Mouse (Mus musculus): ENCODE results near the gene Lbx2. TPM values are rescaled to one million over a fixed set of nuclear protein-coding genes. Genes with fewer than 3 reads are reported as not detected.
A peak's percentile ranks its signal among the peaks of the same experiment; 100 is the strongest.

The Lbx2 gene
- polyA plus RNA-seq, 1 experiment from 2014 or later, result 0.84 TPM

GRCm38 (mm10) chr6:83134951-83135513 lies 48.9 kb downstream of the Lbx2 start, which contains the start of gene Rtkn:
Gene Rtkn (plus strand): TSS chr6:83135463.
- Histone ChIP-seq H3K9ac (peak within 1 kb of the TSS; percentile 93), H3K9me3 (ENCODE audit: low read depth, low read length) (no peaks in the 10 kb centered on the region), H3K4me3 (ENCODE audit: low read depth, low read length) (peak within 1 kb of the TSS; percentile 61), H3K4me2 (peak within 1 kb of the TSS; percentile 91), H3K36me3 (ENCODE audit: insufficient read depth) (peaks cover 3% of the 10 kb centered on the region; the same call in 1 of the 2 replicates), H3K27ac (ENCODE audit: low read depth) (peak within 1 kb of the TSS; percentile 100), H3K27me3 (ENCODE audit: insufficient read depth, low read length) (no peaks in the 10 kb centered on the region), H3K4me1 (ENCODE audit: insufficient read depth) (peaks cover 23% of the 10 kb centered on the region)
- 58% methylated on average over 7 of the region's 7 CpGs for WGBS
- TF ChIP-seq CTCF (IDR thresholded peaks at IDR 0.05; ENCODE audit: low read depth), result no peak
- no peak for DNase-seq
- no peak for ATAC-seq (ENCODE audit: insufficient read depth)

- Histone ChIP-seq H3K4me3 (ENCODE audit: low read depth, low read length) (peak overlapping the region; percentile 61), H3K27me3 (ENCODE audit: insufficient read depth, low read length) (no peaks in the 10 kb centered on the region), H3K4me2 (peak overlapping the region; percentile 91), H3K4me1 (ENCODE audit: insufficient read depth) (peaks cover 23% of the 10 kb centered on the region), H3K27ac (ENCODE audit: low read depth) (peak overlapping the region; percentile 100), H3K9me3 (ENCODE audit: low read depth, low read length) (no peaks in the 10 kb centered on the region), H3K36me3 (ENCODE audit: insufficient read depth) (peaks cover 6% of the 10 kb centered on the region; the same call in 1 of the 2 replicates), H3K9ac (peak overlapping the region; percentile 93)
- ATAC-seq (ENCODE audit: insufficient read depth) (no peak), DNase-seq (peak; percentile 55)
- no peak for TF ChIP-seq CTCF (IDR thresholded peaks at IDR 0.05; ENCODE audit: low read depth)
- 6% methylated on average over 37 of the region's 37 CpGs for WGBS
Measured at GRCm38 (mm10) chr6:83135571-83136161, 49.5 kb downstream of the Lbx2 start.

- WGBS, result 12% methylated on average over 5 of the region's 5 CpGs
- ATAC-seq (ENCODE audit: insufficient read depth), result peak; percentile 7; the same call in 1 of the 2 replicates
- Histone ChIP-seq H3K4me1 (ENCODE audit: insufficient read depth) (peaks cover 21% of the 10 kb centered on the region), H3K4me3 (ENCODE audit: low read depth, low read length) (peak overlapping the region; percentile 61), H3K27me3 (ENCODE audit: insufficient read depth, low read length) (no peaks in the 10 kb centered on the region), H3K27ac (ENCODE audit: low read depth) (peak overlapping the region; percentile 100), H3K9ac (peak overlapping the region; percentile 93), H3K36me3 (ENCODE audit: insufficient read depth) (peaks cover 6% of the 10 kb centered on the region; the same call in 1 of the 2 replicates), H3K9me3 (ENCODE audit: low read depth, low read length) (no peaks in the 10 kb centered on the region), H3K4me2 (peak overlapping the region; percentile 91)
- TF ChIP-seq CTCF (IDR thresholded peaks at IDR 0.05; ENCODE audit: low read depth), result no peak
- DNase-seq, result no peak
Measured at GRCm38 (mm10) chr6:83136291-83136880, 50.2 kb downstream of the Lbx2 start.

GRCm38 (mm10) chr6:83136881-83137575 lies 50.9 kb downstream of the Lbx2 start:
- H3K4me2 ChIP-seq, result peak overlapping the region; percentile 91
- under 1% methylated on average over 26 of the region's 26 CpGs for WGBS
- peaks cover 23% of the 10 kb centered on the region for H3K4me1 ChIP-seq (ENCODE audit: insufficient read depth)
- peak; percentile 86 for DNase-seq
- no peak for TF ChIP-seq CTCF (IDR thresholded peaks at IDR 0.05; ENCODE audit: low read depth)
- peak; percentile 88 for ATAC-seq (ENCODE audit: insufficient read depth)
- no peaks in the 10 kb centered on the region for H3K9me3 ChIP-seq (ENCODE audit: low read depth, low read length)
- H3K9ac ChIP-seq, result peak overlapping the region; percentile 93
- peak overlapping the region; percentile 61 for H3K4me3 ChIP-seq (ENCODE audit: low read depth, low read length)
- peak overlapping the region; percentile 100 for H3K27ac ChIP-seq (ENCODE audit: low read depth)
- no peaks in the 10 kb centered on the region for H3K27me3 ChIP-seq (ENCODE audit: insufficient read depth, low read length)
- H3K36me3 ChIP-seq (ENCODE audit: insufficient read depth), result peaks cover 6% of the 10 kb centered on the region; the same call in 1 of the 2 replicates

GRCm38 (mm10) chr6:83137576-83137950 lies 51.4 kb downstream of the Lbx2 start:
- no peak for TF ChIP-seq CTCF (IDR thresholded peaks at IDR 0.05; ENCODE audit: low read depth)
- ATAC-seq (ENCODE audit: insufficient read depth) (peak; percentile 90), DNase-seq (peak; percentile 96)
- Histone ChIP-seq H3K9ac (peak overlapping the region; percentile 93), H3K27me3 (ENCODE audit: insufficient read depth, low read length) (no peaks in the 10 kb centered on the region), H3K9me3 (ENCODE audit: low read depth, low read length) (no peaks in the 10 kb centered on the region), H3K27ac (ENCODE audit: low read depth) (peak overlapping the region; percentile 100), H3K4me3 (ENCODE audit: low read depth, low read length) (peak overlapping the region; percentile 61), H3K36me3 (ENCODE audit: insufficient read depth) (peaks cover 6% of the 10 kb centered on the region; the same call in 1 of the 2 replicates), H3K4me1 (ENCODE audit: insufficient read depth) (peaks cover 28% of the 10 kb centered on the region), H3K4me2 (peak overlapping the region; percentile 91)
- under 1% methylated on average over 12 of the region's 12 CpGs for WGBS

MicroRNA genes within 50 kb of the gene (microRNA counts, 519-probe panel; counts per million panel counts)
- microRNA mmu-miR-3470a+mmu-miR-3470b, result 30.5 counts per million

Small RNAs within 50 kb of the gene (microRNA-seq; reads per million reads assigned to microRNA genes)
- gene Mir3470a (ENCODE audit: borderline number of aligned reads), result not detected
- gene Mir7040 (ENCODE audit: borderline number of aligned reads), result not detected

Other genes starting within 250 kb of the Lbx2 start
- 8.5 and 10.0 TPM in 2 replicates for gene Sema4f, start 146.6 kb upstream of the Lbx2 start, polyA plus RNA-seq (2014; fragmentation: Nextera tagmentation; extraction: Ambion mirVana)
- 1.1 TPM in 2 replicates for gene M1ap, start 139.5 kb upstream of the Lbx2 start, polyA plus RNA-seq (2014; fragmentation: Nextera tagmentation; extraction: Ambion mirVana)
- 11.9 and 12.0 TPM in 2 replicates for gene Dok1, start 52.9 kb upstream of the Lbx2 start, polyA plus RNA-seq (2014; fragmentation: Nextera tagmentation; extraction: Ambion mirVana)
- gene Loxl3, start 52.2 kb upstream of the Lbx2 start, polyA plus RNA-seq (2014; fragmentation: Nextera tagmentation; extraction: Ambion mirVana), result 19.5 and 19.8 TPM in 2 replicates
- 134 and 144 TPM in 2 replicates for gene Aup1, start 31.8 kb upstream of the Lbx2 start, polyA plus RNA-seq (2014; fragmentation: Nextera tagmentation; extraction: Ambion mirVana)
- gene Htra2, start 31.1 kb upstream of the Lbx2 start, polyA plus RNA-seq (2014; fragmentation: Nextera tagmentation; extraction: Ambion mirVana), result 44.0 and 45.0 TPM in 2 replicates
- gene Dqx1, start 28.5 kb upstream of the Lbx2 start, polyA plus RNA-seq (2014; fragmentation: Nextera tagmentation; extraction: Ambion mirVana), result 0.62 and 1.3 TPM in 2 replicates
- 0.25 and 0.95 TPM in 2 replicates for gene Tlx2, start 16.1 kb upstream of the Lbx2 start, polyA plus RNA-seq (2014; fragmentation: Nextera tagmentation; extraction: Ambion mirVana)
- gene Pcgf1, start 8.5 kb upstream of the Lbx2 start, polyA plus RNA-seq (2014; fragmentation: Nextera tagmentation; extraction: Ambion mirVana), result 28.5 and 29.9 TPM in 2 replicates
- gene Ccdc142, start 15.2 kb downstream of the Lbx2 start, polyA plus RNA-seq (2014; fragmentation: Nextera tagmentation; extraction: Ambion mirVana), result 2.6 and 3.0 TPM in 2 replicates
- gene Gm42688, start 15.2 kb downstream of the Lbx2 start, polyA plus RNA-seq (2014; fragmentation: Nextera tagmentation; extraction: Ambion mirVana), result 2.3 and 2.9 TPM in 2 replicates
- gene Mrpl53, start 22.7 kb downstream of the Lbx2 start, polyA plus RNA-seq (2014; fragmentation: Nextera tagmentation; extraction: Ambion mirVana), result 134 TPM in 2 replicates
- 53.7 and 66.6 TPM in 2 replicates for gene Mogs, start 29.1 kb downstream of the Lbx2 start, polyA plus RNA-seq (2014; fragmentation: Nextera tagmentation; extraction: Ambion mirVana)
- 86.0 and 91.5 TPM in 2 replicates for gene Wbp1, start 35.2 kb downstream of the Lbx2 start, polyA plus RNA-seq (2014; fragmentation: Nextera tagmentation; extraction: Ambion mirVana)
- 12.7 and 13.3 TPM in 2 replicates for gene Ino80b, start 39.1 kb downstream of the Lbx2 start, polyA plus RNA-seq (2014; fragmentation: Nextera tagmentation; extraction: Ambion mirVana)
- gene Rtkn, start 49.1 kb downstream of the Lbx2 start, polyA plus RNA-seq (2014; fragmentation: Nextera tagmentation; extraction: Ambion mirVana), result 22.7 and 26.7 TPM in 2 replicates
- 5.6 and 8.5 TPM in 2 replicates for gene Wdr54, start 70.0 kb downstream of the Lbx2 start, polyA plus RNA-seq (2014; fragmentation: Nextera tagmentation; extraction: Ambion mirVana)
- gene 1700003E16Rik, start 70.0 kb downstream of the Lbx2 start, polyA plus RNA-seq (2014; fragmentation: Nextera tagmentation; extraction: Ambion mirVana), result 0.96 and 1.3 TPM in 2 replicates
- 91.6 and 94.1 TPM in 2 replicates for gene Dctn1, start 79.6 kb downstream of the Lbx2 start, polyA plus RNA-seq (2014; fragmentation: Nextera tagmentation; extraction: Ambion mirVana)
- gene Slc4a5, start 133.5 kb downstream of the Lbx2 start, polyA plus RNA-seq (2014; fragmentation: Nextera tagmentation; extraction: Ambion mirVana), result 0.61 and 0.64 TPM in 2 replicates
- 41.6 and 47.3 TPM in 2 replicates for gene Mthfd2, start 239.5 kb downstream of the Lbx2 start, polyA plus RNA-seq (2014; fragmentation: Nextera tagmentation; extraction: Ambion mirVana)
- 93.1 and 93.6 TPM in 2 replicates for gene Mob1a, start 239.6 kb downstream of the Lbx2 start, polyA plus RNA-seq (2014; fragmentation: Nextera tagmentation; extraction: Ambion mirVana)

All from lung, embryonic 14.5 days (tissue).